Mouse (Mus musculus): ENCODE results near the gene Dcbld2.

The Dcbld2 gene

DNA sequence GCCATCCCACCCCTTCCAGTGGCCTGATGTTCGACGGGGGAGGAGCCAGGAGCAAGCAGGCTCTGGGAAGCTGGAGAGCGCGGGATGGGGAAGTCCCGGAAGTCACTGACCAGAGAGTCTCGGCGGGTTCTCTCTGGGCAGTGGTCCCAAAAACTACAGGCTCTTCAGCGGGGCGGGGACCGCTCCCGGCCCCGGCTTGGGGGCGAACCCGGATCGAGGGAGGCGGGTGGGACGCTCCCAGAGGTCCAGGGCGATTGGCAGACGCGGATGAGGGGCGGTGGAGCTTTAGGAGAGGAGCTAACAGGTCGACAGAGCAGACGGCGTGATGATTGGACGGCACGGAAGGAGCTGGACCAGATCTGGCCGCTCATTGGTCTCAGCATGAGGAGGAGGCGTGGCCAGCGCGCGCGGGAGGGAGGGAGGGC lies at the start of gene Dcbld2:
Gene Dcbld2, plus strand, starts transcription at position 382 of the 425 bp plus-strand sequence.
- H3K9me3 ChIP-seq (ENCODE audit: low read length): no peaks in the 10 kb centered on the region
- peak within 1 kb of the TSS; percentile 90 for H3K4me3 ChIP-seq (replicated peaks; ENCODE audit: low read length)
- H3K4me1 ChIP-seq (replicated peaks; ENCODE audit: low read depth, low read length): peaks cover 21% of the 10 kb centered on the region
- 0 out of 2 replicates have a peak, but pooled peaks cover 2% of the 10 kb centered on the region for H3K27me3 ChIP-seq (ENCODE audit: insufficient read depth, low read length)
- no peaks in the 10 kb centered on the region for H3K36me3 ChIP-seq (ENCODE audit: insufficient read depth, low read length)
- no peak for TF ChIP-seq CTCF (conservative IDR thresholded peaks at IDR 0.05; ENCODE audit: low read length)
- no peak for TF ChIP-seq POU5F1 (IDR thresholded peaks at IDR 0.05; ENCODE audit: borderline replicate concordance, low read length)
- TF ChIP-seq NANOG (IDR thresholded peaks at IDR 0.05; ENCODE audit: borderline replicate concordance, low read length): no peak

- H3K4me3 ChIP-seq (replicated peaks; ENCODE audit: low read length): no peak overlapping the region
- no peaks in the 10 kb centered on the region for H3K4me1 ChIP-seq (replicated peaks; ENCODE audit: low read depth, low read length)
- H3K9me3 ChIP-seq (ENCODE audit: low read length): peaks cover 16% of the 10 kb centered on the region
- no peaks in the 10 kb centered on the region for H3K27me3 ChIP-seq (ENCODE audit: insufficient read depth, low read length)
- H3K36me3 ChIP-seq (ENCODE audit: insufficient read depth, low read length): no peaks in the 10 kb centered on the region
- TF ChIP-seq POU5F1 (IDR thresholded peaks at IDR 0.05; ENCODE audit: borderline replicate concordance, low read length) (no peak), NANOG (IDR thresholded peaks at IDR 0.05; ENCODE audit: borderline replicate concordance, low read length) (no peak), CTCF (conservative IDR thresholded peaks at IDR 0.05; ENCODE audit: low read length) (no peak)
Measured at GRCm38 (mm10) chr16:58377170-58377569, 31.1 kb upstream of the Dcbld2 start.

GRCm38 (mm10) chr16:58377756-58378503 lies 30.3 kb upstream of the Dcbld2 start:
- no peaks in the 10 kb centered on the region for H3K36me3 ChIP-seq (ENCODE audit: insufficient read depth, low read length)
- no peaks in the 10 kb centered on the region for H3K4me1 ChIP-seq (replicated peaks; ENCODE audit: low read depth, low read length)
- TF ChIP-seq NANOG (IDR thresholded peaks at IDR 0.05; ENCODE audit: borderline replicate concordance, low read length) (no peak), CTCF (conservative IDR thresholded peaks at IDR 0.05; ENCODE audit: low read length) (no peak), POU5F1 (IDR thresholded peaks at IDR 0.05; ENCODE audit: borderline replicate concordance, low read length) (no peak)
- H3K4me3 ChIP-seq (replicated peaks; ENCODE audit: low read length): no peak overlapping the region
- peaks cover 16% of the 10 kb centered on the region for H3K9me3 ChIP-seq (ENCODE audit: low read length)
- no peaks in the 10 kb centered on the region for H3K27me3 ChIP-seq (ENCODE audit: insufficient read depth, low read length)

GRCm38 (mm10) chr16:58386241-58386757 lies 21.9 kb upstream of the Dcbld2 start:
- no peak for TF ChIP-seq NANOG (IDR thresholded peaks at IDR 0.05; ENCODE audit: borderline replicate concordance, low read length)
- TF ChIP-seq CTCF (conservative IDR thresholded peaks at IDR 0.05; ENCODE audit: low read length): no peak
- H3K4me1 ChIP-seq (replicated peaks; ENCODE audit: low read depth, low read length): no peaks in the 10 kb centered on the region
- no peaks in the 10 kb centered on the region for H3K27me3 ChIP-seq (ENCODE audit: insufficient read depth, low read length)
- no peak overlapping the region for H3K4me3 ChIP-seq (replicated peaks; ENCODE audit: low read length)
- H3K36me3 ChIP-seq (ENCODE audit: insufficient read depth, low read length): no peaks in the 10 kb centered on the region
- H3K9me3 ChIP-seq (ENCODE audit: low read length): no peaks in the 10 kb centered on the region

GRCm38 (mm10) chr16:58389143-58389755 lies 19.0 kb upstream of the Dcbld2 start:
- Histone ChIP-seq H3K4me1 (replicated peaks; ENCODE audit: low read depth, low read length) (peaks cover 3% of the 10 kb centered on the region; the same call in 1 of the 2 replicates), H3K27me3 (ENCODE audit: insufficient read depth, low read length) (no peaks in the 10 kb centered on the region), H3K4me3 (replicated peaks; ENCODE audit: low read length) (no peak overlapping the region), H3K9me3 (ENCODE audit: low read length) (no peaks in the 10 kb centered on the region), H3K36me3 (ENCODE audit: insufficient read depth, low read length) (no peaks in the 10 kb centered on the region)
- TF ChIP-seq NANOG (IDR thresholded peaks at IDR 0.05; ENCODE audit: borderline replicate concordance, low read length) (no peak), POU5F1 (IDR thresholded peaks at IDR 0.05; ENCODE audit: borderline replicate concordance, low read length) (no peak), CTCF (conservative IDR thresholded peaks at IDR 0.05; ENCODE audit: low read length) (no peak)

GRCm38 (mm10) chr16:58393036-58393435 lies 15.2 kb upstream of the Dcbld2 start:
- Histone ChIP-seq H3K4me3 (replicated peaks; ENCODE audit: low read length) (no peak overlapping the region), H3K4me1 (replicated peaks; ENCODE audit: low read depth, low read length) (peaks cover 5% of the 10 kb centered on the region; the same call in 1 of the 2 replicates), H3K27me3 (ENCODE audit: insufficient read depth, low read length) (no peaks in the 10 kb centered on the region), H3K9me3 (ENCODE audit: low read length) (no peaks in the 10 kb centered on the region), H3K36me3 (ENCODE audit: insufficient read depth, low read length) (no peaks in the 10 kb centered on the region)
- TF ChIP-seq NANOG (IDR thresholded peaks at IDR 0.05; ENCODE audit: borderline replicate concordance, low read length) (peak; percentile 54; the same call in 1 of the 2 replicates), POU5F1 (IDR thresholded peaks at IDR 0.05; ENCODE audit: borderline replicate concordance, low read length) (no peak), CTCF (conservative IDR thresholded peaks at IDR 0.05; ENCODE audit: low read length) (no peak)

- H3K4me3 ChIP-seq (replicated peaks; ENCODE audit: low read length): no peak overlapping the region
- H3K4me1 ChIP-seq (replicated peaks; ENCODE audit: low read depth, low read length): peaks cover 5% of the 10 kb centered on the region; the same call in 1 of the 2 replicates
- H3K27me3 ChIP-seq (ENCODE audit: insufficient read depth, low read length): peaks cover 5% of the 10 kb centered on the region; the same call in 1 of the 2 replicates
- no peaks in the 10 kb centered on the region for H3K36me3 ChIP-seq (ENCODE audit: insufficient read depth, low read length)
- no peaks in the 10 kb centered on the region for H3K9me3 ChIP-seq (ENCODE audit: low read length)
- TF ChIP-seq NANOG (IDR thresholded peaks at IDR 0.05; ENCODE audit: borderline replicate concordance, low read length): no peak
- no peak for TF ChIP-seq CTCF (conservative IDR thresholded peaks at IDR 0.05; ENCODE audit: low read length)
- no peak for TF ChIP-seq POU5F1 (IDR thresholded peaks at IDR 0.05; ENCODE audit: borderline replicate concordance, low read length)
Measured at GRCm38 (mm10) chr16:58394156-58394555, 14.1 kb upstream of the Dcbld2 start.

DNA sequence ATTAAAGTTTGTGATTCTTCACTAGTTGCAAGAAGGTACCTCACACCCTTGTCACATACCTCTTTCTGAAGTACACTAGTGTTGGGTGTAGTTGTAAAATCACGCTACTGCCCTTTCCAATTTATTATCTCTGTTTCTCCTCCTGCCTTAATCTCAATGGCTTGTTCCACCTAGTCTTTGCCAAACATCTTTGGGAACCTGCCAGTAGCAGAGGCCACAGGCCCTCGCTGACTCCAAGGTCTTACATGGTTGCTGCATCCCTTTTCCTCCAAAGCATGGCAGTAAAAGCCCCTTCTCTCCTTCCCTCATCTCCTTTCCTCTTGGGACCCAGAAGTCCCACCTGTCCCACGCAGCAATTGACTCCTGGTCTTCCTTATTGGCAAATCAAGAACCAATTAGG lies 9.6 kb upstream of the Dcbld2 start:
- H3K4me1 ChIP-seq (replicated peaks; ENCODE audit: low read depth, low read length): peaks cover 5% of the 10 kb centered on the region; the same call in 1 of the 2 replicates
- no peak overlapping the region for H3K4me3 ChIP-seq (replicated peaks; ENCODE audit: low read length)
- TF ChIP-seq NANOG (IDR thresholded peaks at IDR 0.05; ENCODE audit: borderline replicate concordance, low read length) (no peak), POU5F1 (IDR thresholded peaks at IDR 0.05; ENCODE audit: borderline replicate concordance, low read length) (no peak), CTCF (conservative IDR thresholded peaks at IDR 0.05; ENCODE audit: low read length) (no peak)
- H3K9me3 ChIP-seq (ENCODE audit: low read length): no peaks in the 10 kb centered on the region
- peaks cover 5% of the 10 kb centered on the region; the same call in 1 of the 2 replicates for H3K27me3 ChIP-seq (ENCODE audit: insufficient read depth, low read length)
- H3K36me3 ChIP-seq (ENCODE audit: insufficient read depth, low read length): no peaks in the 10 kb centered on the region

All from E14TG2a.4 (cell line).